Comparison of ENCODE assay signal across 22 mouse cellular contexts in genomic region chr4:147922341-147922740, GRCm38 (mm10).
"Had no signal": no experiment of that assay in that cellular context is flagged by ENCODE, and none has a peak within 500 bp of the region (broad histone marks: within the 10 kb centered on the region; RNA-seq: fewer than 3 reads in every experiment).

No protein-coding gene starts in this region.

- H3K27ac ChIP-seq: kidney, postnatal 0 days; limb, embryonic 12.5 days; limb, embryonic 15.5 days; liver, embryonic 14.5 days; lung, embryonic 15.5 days; midbrain, embryonic 10.5 days; midbrain, embryonic 13.5 days; neural tube, embryonic 13.5 days; stomach, embryonic 15.5 days had no signal

- H3K4me3 ChIP-seq: limb, embryonic 12.5 days; limb, embryonic 15.5 days; lung, embryonic 15.5 days; megakaryocyte, embryonic 14.5 days; midbrain, embryonic 10.5 days; midbrain, embryonic 13.5 days; myocyte; neural tube, embryonic 13.5 days; stomach, embryonic 15.5 days had no signal

- H3K36me3 ChIP-seq: neural tube, embryonic 13.5 days; stomach, embryonic 15.5 days had no signal

- ATAC-seq: midbrain, embryonic 13.5 days; midbrain, embryonic 16.5 days had no signal

- H3K4me1 ChIP-seq: limb, embryonic 12.5 days; limb, embryonic 15.5 days; lung, embryonic 15.5 days; neural tube, embryonic 13.5 days; stomach, embryonic 15.5 days had no signal

- H3K9me3 ChIP-seq: limb, embryonic 12.5 days; limb, embryonic 15.5 days; lung, embryonic 15.5 days; midbrain, embryonic 10.5 days; midbrain, embryonic 13.5 days; neural tube, embryonic 13.5 days; stomach, embryonic 15.5 days had no signal

- H3K4me2 ChIP-seq: limb, embryonic 12.5 days; limb, embryonic 15.5 days; lung, embryonic 15.5 days; midbrain, embryonic 13.5 days; neural tube, embryonic 13.5 days; stomach, embryonic 15.5 days had no signal

- DNase-seq: kidney, adult 11 months; kidney, postnatal 4 days; left cerebral cortex, postnatal 4 days; lung, adult 18-20 months; lung, postnatal 10 days; lung, postnatal 36 days; retina, postnatal 1 day; right cerebral cortex, postnatal 25 days; spleen, adult 18-20 months; thymus, postnatal 25 days had no signal

- H3K27me3 ChIP-seq: limb, embryonic 12.5 days; limb, embryonic 15.5 days; lung, embryonic 15.5 days; midbrain, embryonic 13.5 days; neural tube, embryonic 13.5 days; stomach, embryonic 15.5 days had no signal

- H3K9ac ChIP-seq: limb, embryonic 12.5 days; limb, embryonic 15.5 days; liver, embryonic 14.5 days; lung, embryonic 15.5 days; midbrain, embryonic 13.5 days; neural tube, embryonic 13.5 days; stomach, embryonic 15.5 days had no signal
